In the genomic region with DNA sequence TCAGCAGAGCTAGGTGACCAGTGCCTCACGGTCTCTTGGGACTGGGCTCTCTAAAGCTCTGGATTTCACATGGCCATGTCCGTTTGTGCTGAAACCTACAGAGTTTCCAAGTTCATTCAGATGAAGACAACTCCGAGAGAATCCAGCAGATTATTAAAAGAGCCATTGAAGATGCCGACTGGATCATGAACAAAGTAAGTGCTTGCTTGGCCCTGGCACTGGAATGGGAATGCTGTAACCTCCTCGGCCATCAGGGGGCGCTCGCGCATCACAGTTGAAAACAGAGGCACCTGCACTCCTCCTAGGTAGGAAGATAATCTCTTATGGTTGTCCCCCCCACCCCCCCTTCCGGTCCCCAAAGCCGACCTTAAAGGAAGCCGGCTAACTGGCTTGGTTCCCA, we compare ENCODE assay signal across 8 mouse cellular contexts. TPM values are rescaled to one million over a fixed set of nuclear protein-coding genes. Genes with fewer than 3 reads are reported as not detected.
A peak's percentile ranks its signal among the peaks of the same experiment; 100 is the strongest.
DNase-seq lines count a peak whose midpoint lies in the region; ATAC-seq lines count a peak whose summit lies in the region.

No protein-coding gene starts in this region.

- H3K27me3 ChIP-seq in forebrain, embryonic 11.5 days (ENCODE audit: control insufficient read depth, insufficient read depth, low read length): no peaks in the 10 kb centered on the region
- H3K27me3 ChIP-seq in forebrain, embryonic 13.5 days: no peaks in the 10 kb centered on the region

- 12% methylated on average over 11 of the region's 11 CpGs for WGBS in forebrain, embryonic 11.5 days
- 11% methylated on average over 11 of the region's 11 CpGs for WGBS in forebrain, embryonic 13.5 days

- H3K4me3 ChIP-seq in forebrain, embryonic 11.5 days (ENCODE audit: low read depth, low read length): no peak overlapping the region
- no peak overlapping the region for H3K4me3 ChIP-seq in forebrain, embryonic 13.5 days

- H3K4me1 ChIP-seq in forebrain, embryonic 11.5 days (replicated peaks; ENCODE audit: control insufficient read depth, insufficient read depth, low read length): no peaks in the 10 kb centered on the region
- peaks cover 5% of the 10 kb centered on the region; the same call in 1 of the 2 replicates for H3K4me1 ChIP-seq in forebrain, embryonic 13.5 days

- H3K4me2 ChIP-seq in forebrain, embryonic 11.5 days (ENCODE audit: low read depth, low read length, severe bottlenecking): no peak overlapping the region
- H3K4me2 ChIP-seq in forebrain, embryonic 13.5 days: no peak overlapping the region

- no peak overlapping the region for H3K9ac ChIP-seq in forebrain, embryonic 11.5 days (ENCODE audit: low read length)
- no peak overlapping the region for H3K9ac ChIP-seq in forebrain, embryonic 13.5 days

- DNase-seq in forebrain, embryonic 11.5 days (ENCODE audit: low spot score): peak; percentile 87
- DNase-seq in 3134 (ENCODE audit: extremely low read depth, insufficient read length, low spot score): peak; percentile 43
- DNase-seq in adrenal gland, adult 2 months: peak; percentile 80
- DNase-seq in embryo, embryonic 11 days: peak; percentile 57
- DNase-seq in layer of hippocampus, postnatal 14 days (ENCODE audit: low spot score in 2 of 2): peak; percentile 50 to 60
- peak; percentile 91 for DNase-seq in thymus, postnatal 0 days (ENCODE audit: low spot score)

- no peak for ATAC-seq in forebrain, embryonic 11.5 days (replicated peaks; ENCODE audit: low FRiP score)
- no peak for ATAC-seq in forebrain, embryonic 13.5 days
- ATAC-seq in neutrophil, adult 5-6 weeks (ENCODE audit: extremely low read depth, insufficient number of reproducible peaks, low FRiP score, poor library complexity, severe bottlenecking): peak; percentile 47; the same call in 1 of the 2 replicates

- no peaks in the 10 kb centered on the region; the same call in 1 of the 2 replicates for H3K36me3 ChIP-seq in forebrain, embryonic 11.5 days (ENCODE audit: control insufficient read depth, insufficient read depth, low read length)
- H3K36me3 ChIP-seq in forebrain, embryonic 13.5 days (ENCODE audit: poor library complexity, severe bottlenecking): peaks cover 13% of the 10 kb centered on the region

- H3K9me3 ChIP-seq in forebrain, embryonic 11.5 days (ENCODE audit: control insufficient read depth, low read length): no peaks in the 10 kb centered on the region
- H3K9me3 ChIP-seq in forebrain, embryonic 13.5 days (replicated peaks): peaks cover 5% of the 10 kb centered on the region

- no peak overlapping the region for H3K27ac ChIP-seq in forebrain, embryonic 11.5 days (ENCODE audit: low read depth, low read length)
- no peak overlapping the region for H3K27ac ChIP-seq in forebrain, embryonic 13.5 days

RNA-seq across cellular contexts. Expression of a gene that starts 11.6 kb away (rescaled TPM):
- polyA plus RNA-seq in forebrain, embryonic 11.5 days (2014; fragmentation: Nextera tagmentation; extraction: Ambion mirVana): 18.6 and 23.4 TPM in 2 replicates
- 24.2 and 25.2 TPM in 2 replicates for polyA plus RNA-seq in forebrain, embryonic 13.5 days (2015; fragmentation: Nextera tagmentation; extraction: Ambion mirVana)
- total RNA-seq in adrenal gland, adult 2 months (2021): 10 to 100 TPM; 47.7 to 51.1 TPM
- 40.0 and 49.3 TPM in 2 replicates for polyA plus RNA-seq in adrenal gland, adult 2 months (2012; rRNA removed)
- total RNA-seq in layer of hippocampus, postnatal 14 days (2021): 10 to 100 TPM; 19.4 to 22.0 TPM
- total RNA-seq in neutrophil, adult 5-6 weeks (2017): 4.8 and 8.2 TPM in 2 replicates
- polyA plus RNA-seq in thymus, postnatal 0 days (2015; fragmentation: Nextera tagmentation; extraction: Ambion mirVana): 28.4 and 31.0 TPM in 2 replicates
